Mouse (Mus musculus) regulatory T cell (primary cell): ENCODE measurements around the gene Smug1.

ENCODE experiments used
- in situ Hi-C: fragments of 300-600 bp; cut with MboI, MseI; formaldehyde crosslinking; loops from one replicate; pipeline ENCODE4 v1.15.1; 2025; ENCODE audit warnings: high pct_unique_total_duplicates

Smug1 gene

GRCm38 (mm10) chr15:103167042-103167615 lies at the start of gene Smug1:
Smug1 (minus strand) TSS chr15:103167092.
- in situ Hi-C loops = no loop called here

- in situ Hi-C loops = no loop called here
Measured at GRCm38 (mm10) chr15:103216052-103216451, 49.2 kb upstream of the Smug1 start.

GRCm38 (mm10) chr15:103214971-103215907 lies 48.3 kb upstream of the Smug1 start:
- in situ Hi-C loops = no loop called here

GRCm38 (mm10) chr15:103214149-103214548 lies 47.3 kb upstream of the Smug1 start:
- in situ Hi-C loops = no loop called here

- in situ Hi-C loops = no loop called here
Measured at GRCm38 (mm10) chr15:103205156-103205555, 38.3 kb upstream of the Smug1 start.

- in situ Hi-C loops = no loop called here
Measured at GRCm38 (mm10) chr15:103202088-103202793, 35.3 kb upstream of the Smug1 start.

- in situ Hi-C loops = no loop called here
Measured at GRCm38 (mm10) chr15:103197785-103198184, 30.9 kb upstream of the Smug1 start.

GRCm38 (mm10) chr15:103196835-103197234 lies 29.9 kb upstream of the Smug1 start:
- in situ Hi-C loops = no loop called here

GRCm38 (mm10) chr15:103193606-103194005 lies 26.7 kb upstream of the Smug1 start:
- in situ Hi-C loops = no loop called here

- in situ Hi-C loops = no loop called here
Measured at GRCm38 (mm10) chr15:103190531-103191462, 23.9 kb upstream of the Smug1 start.

- in situ Hi-C loops = no loop called here
Measured at GRCm38 (mm10) chr15:103190083-103190482, 23.2 kb upstream of the Smug1 start.

GRCm38 (mm10) chr15:103187803-103188202 lies 20.9 kb upstream of the Smug1 start:
- in situ Hi-C loops = loop anchor here (5.0 kb wide), 1 partner anchor 129 kb away; no protein-coding TSS in a partner anchor

- in situ Hi-C loops = loop anchor here (5.0 kb wide), 1 partner anchor 132 kb away; no protein-coding TSS in a partner anchor
Measured at GRCm38 (mm10) chr15:103185462-103186198, 18.7 kb upstream of the Smug1 start.

- in situ Hi-C loops = no loop called here
Measured at GRCm38 (mm10) chr15:103183651-103184610, 17.0 kb upstream of the Smug1 start.

GRCm38 (mm10) chr15:103183135-103183534 lies 16.2 kb upstream of the Smug1 start:
- in situ Hi-C loops = no loop called here

- in situ Hi-C loops = no loop called here
Measured at GRCm38 (mm10) chr15:103182166-103182790, 15.4 kb upstream of the Smug1 start.

- in situ Hi-C loops = no loop called here
Measured at GRCm38 (mm10) chr15:103180406-103180805, 13.5 kb upstream of the Smug1 start.

GRCm38 (mm10) chr15:103178767-103179166 lies 11.9 kb upstream of the Smug1 start:
- in situ Hi-C loops = no loop called here

- in situ Hi-C loops = no loop called here
Measured at GRCm38 (mm10) chr15:103178137-103178536, 11.2 kb upstream of the Smug1 start.
